14 mouse cellular contexts compared by ENCODE assay signal in genomic region chr10:23711416-23712171, GRCm38 (mm10).
DNase-seq lines count a peak whose midpoint lies in the region; ATAC-seq and TF ChIP-seq lines count a peak whose summit lies in the region.
"Had no signal": no experiment of that assay in that cellular context is flagged by ENCODE, and none has a peak within 500 bp of the region (broad histone marks: within the 10 kb centered on the region; RNA-seq: fewer than 3 reads in every experiment).

No protein-coding gene starts in this region.

- no peak overlapping the region for H3K27ac ChIP-seq in liver, adult 2 months (replicated peaks; ENCODE audit: insufficient read depth, low read depth, low read length)
- H3K27ac ChIP-seq in liver, embryonic 11.5 days (ENCODE audit: low read depth, low read length) = no peak overlapping the region
- no peak overlapping the region for H3K27ac ChIP-seq in midbrain, embryonic 16.5 days (ENCODE audit: low read length)
- H3K27ac ChIP-seq: forebrain, embryonic 10.5 days; kidney, embryonic 15.5 days; lung, embryonic 15.5 days had no signal

- H3K36me3 ChIP-seq in liver, adult 2 months (ENCODE audit: control insufficient read depth, insufficient read depth, low read length) = no peaks in the 10 kb centered on the region
- H3K36me3 ChIP-seq in liver, embryonic 11.5 days (ENCODE audit: control insufficient read depth, insufficient read depth, low read length) = no peaks in the 10 kb centered on the region
- H3K36me3 ChIP-seq in midbrain, embryonic 16.5 days (ENCODE audit: control insufficient read depth, insufficient read depth, low read length) = no peaks in the 10 kb centered on the region
- H3K36me3 ChIP-seq: forebrain, embryonic 10.5 days; kidney, embryonic 15.5 days; lung, embryonic 15.5 days had no signal

- H3K4me3 ChIP-seq in liver, adult 2 months (ENCODE audit: insufficient read depth, low read depth, low read length) = no peak overlapping the region; the same call in 1 of the 2 replicates
- H3K4me3 ChIP-seq in liver, embryonic 11.5 days (ENCODE audit: low read depth, low read length) = no peak overlapping the region
- H3K4me3 ChIP-seq in midbrain, embryonic 16.5 days (ENCODE audit: low read depth, low read length) = no peak overlapping the region
- H3K4me3 ChIP-seq: forebrain, embryonic 10.5 days; kidney, embryonic 15.5 days; lung, embryonic 15.5 days had no signal

- H3K9me3 ChIP-seq in liver, embryonic 11.5 days (ENCODE audit: control insufficient read depth, low read length) = no peaks in the 10 kb centered on the region
- H3K9me3 ChIP-seq in midbrain, embryonic 16.5 days (replicated peaks; ENCODE audit: control insufficient read depth, low read length, poor library complexity, severe bottlenecking) = no peaks in the 10 kb centered on the region
- H3K9me3 ChIP-seq: kidney, embryonic 15.5 days; lung, embryonic 15.5 days had no signal

- peak; percentile 97 for DNase-seq in liver, adult 2 months (ENCODE audit: extremely low read depth, low read depth, low spot score)
- DNase-seq in liver, embryonic 11.5 days (ENCODE audit: low spot score) = no peak
- DNase-seq in embryo, embryonic 11.5 days (ENCODE audit: low read depth, low spot score) = peak; percentile 19
- peak; percentile 67 for DNase-seq in forelimb bud, embryonic 11.5 days (ENCODE audit: low read depth, low spot score)
- DNase-seq in thymus, postnatal 4 days = no peak
- DNase-seq in gastrocnemius, postnatal 36 days = no peak
- DNase-seq: cerebellum, adult 9-11 months; heart, postnatal 36 days; layer of hippocampus, adult 9-11 months; thymus, postnatal 25 days had no signal

- H3K79me2 ChIP-seq in liver, adult 2 months (ENCODE audit: control insufficient read depth, insufficient read depth, low read length) = no peaks in the 10 kb centered on the region

- peaks cover 5% of the 10 kb centered on the region for H3K4me1 ChIP-seq in liver, adult 2 months (ENCODE audit: control insufficient read depth, insufficient read depth, low read length)
- H3K4me1 ChIP-seq in liver, embryonic 11.5 days (replicated peaks; ENCODE audit: control insufficient read depth, insufficient read depth, low read length) = no peaks in the 10 kb centered on the region
- no peaks in the 10 kb centered on the region for H3K4me1 ChIP-seq in midbrain, embryonic 16.5 days (ENCODE audit: control insufficient read depth, insufficient read depth, low read length)

- no peak for TF ChIP-seq CTCF in liver, adult 2 months (IDR thresholded peaks at IDR 0.05; ENCODE audit: low read depth, low read length)

- 14% methylated on average over 6 of the region's 6 CpGs for WGBS in liver, adult 2 months
- WGBS in liver, embryonic 11.5 days = 50% methylated on average over 6 of the region's 6 CpGs
- WGBS in midbrain, embryonic 16.5 days = 52% methylated on average over 6 of the region's 6 CpGs

- H3K9ac ChIP-seq in liver, adult 2 months (ENCODE audit: low read depth, low read length) = no peak overlapping the region
- no peak overlapping the region for H3K9ac ChIP-seq in liver, embryonic 11.5 days (ENCODE audit: low read depth, low read length)
- no peak overlapping the region for H3K9ac ChIP-seq in midbrain, embryonic 16.5 days (ENCODE audit: low read depth, low read length)
- H3K9ac ChIP-seq: kidney, embryonic 15.5 days; lung, embryonic 15.5 days had no signal

- intact Hi-C loops in gastrocnemius, postnatal 36 days (cut with DNase I) = no loop called here

- 0 out of 2 replicates have a peak, but pooled peaks cover 3% of the 10 kb centered on the region for H3K27me3 ChIP-seq in liver, adult 2 months (ENCODE audit: control insufficient read depth, insufficient read depth, low read length)
- H3K27me3 ChIP-seq in liver, embryonic 11.5 days (replicated peaks; ENCODE audit: control insufficient read depth, insufficient read depth, low read length) = no peaks in the 10 kb centered on the region
- H3K27me3 ChIP-seq in midbrain, embryonic 16.5 days (ENCODE audit: control insufficient read depth, insufficient read depth, low read depth, low read length) = no peaks in the 10 kb centered on the region
- H3K27me3 ChIP-seq: kidney, embryonic 15.5 days; lung, embryonic 15.5 days had no signal

- no peak overlapping the region for H3K4me2 ChIP-seq in liver, embryonic 11.5 days
- no peak overlapping the region for H3K4me2 ChIP-seq in midbrain, embryonic 16.5 days (ENCODE audit: low read length)
- H3K4me2 ChIP-seq: kidney, embryonic 15.5 days; lung, embryonic 15.5 days had no signal

- no peak for TF ChIP-seq POLR2A in liver, adult 2 months (IDR thresholded peaks at IDR 0.05; ENCODE audit: extremely low read depth, insufficient read depth, low read length)

- ATAC-seq in liver, embryonic 11.5 days (replicated peaks; ENCODE audit: low FRiP score) = no peak
- ATAC-seq in midbrain, embryonic 16.5 days = peak; percentile 86

Comparison
In these comparisons a context has a peak if more than half of its experiments do, and no peak if none do; other contexts are left out.
1. DNase-seq: peak in liver, adult 2 months (single experiment), embryo, embryonic 11.5 days (single experiment) and forelimb bud, embryonic 11.5 days (single experiment); none in liver, embryonic 11.5 days (single experiment), thymus, postnatal 4 days (single experiment) and gastrocnemius, postnatal 36 days (0 of 2).